Mouse (Mus musculus): ENCODE data around the gene F8a.
A peak's percentile ranks its signal among the peaks of the same experiment; 100 is the strongest.
"Not testable (repeated sequence)": the region's sequence is repeated elsewhere in the genome, so short reads cannot be mapped to it uniquely, and the experiment has no call there.

Gene F8a

DNA sequence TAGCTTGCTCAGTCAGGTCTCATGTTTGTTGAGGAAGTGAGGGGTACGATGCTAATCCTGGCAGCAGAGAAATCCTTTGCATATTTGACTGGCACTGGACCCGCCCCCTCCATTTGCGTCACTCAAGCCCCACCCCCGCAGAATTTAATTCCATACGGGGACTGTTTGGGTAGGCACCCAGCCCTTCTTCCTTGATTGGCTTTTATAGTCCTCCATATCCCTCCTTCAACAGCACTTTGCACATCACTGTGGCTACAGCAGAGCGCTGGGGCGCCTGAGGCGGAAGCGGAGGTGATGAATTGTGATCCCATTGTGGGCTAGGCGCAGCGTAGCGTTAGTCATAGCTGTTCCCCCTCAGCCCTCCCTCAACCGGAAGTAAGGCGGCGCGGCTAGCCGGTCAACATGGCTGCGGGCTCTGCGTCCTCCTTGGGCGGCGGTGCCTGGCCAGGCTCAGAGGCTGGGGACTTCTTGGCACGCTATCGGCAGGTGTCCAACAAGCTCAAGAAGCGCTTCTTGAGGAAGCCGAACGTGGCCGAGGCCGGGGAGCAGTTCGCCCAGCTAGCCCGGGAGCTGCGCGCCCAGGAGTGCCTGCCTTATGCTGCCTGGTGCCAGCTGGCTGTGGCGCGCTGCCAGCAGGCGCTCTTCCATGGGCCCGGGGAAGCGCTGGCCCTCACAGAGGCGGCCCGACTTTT is at the start of gene F8a:
F8a (plus strand) TSS at position 378 of the 692 bp plus-strand sequence.
- DNase-seq (ENCODE audit: low spot score in 2 of 2): peak; percentile 48 to 54

GRCm38 (mm10) chrX:73191934-73192333 is 36.2 kb upstream of the F8a start, which contains the start of gene Xlr3b:
Gene Xlr3b (plus strand): TSS chrX:73192207.
- not testable (repeated sequence) for DNase-seq (ENCODE audit: low spot score in 2 of 2)

- DNase-seq (ENCODE audit: low spot score in 2 of 2): not testable (repeated sequence)
Measured at GRCm38 (mm10) chrX:73213819-73214564, 14.1 kb upstream of the F8a start, which contains the start of gene Xlr4b. Gene Xlr4b (plus strand): TSS chrX:73214333.

- no peak for DNase-seq (ENCODE audit: low spot score in 2 of 2)
Measured at GRCm38 (mm10) chrX:73225365-73225764, 2.7 kb upstream of the F8a start.

- peak; percentile 16 to 25 for DNase-seq (ENCODE audit: low spot score in 2 of 2)
Measured at GRCm38 (mm10) chrX:73228606-73229214, 619 bp downstream of the F8a start.

DNA sequence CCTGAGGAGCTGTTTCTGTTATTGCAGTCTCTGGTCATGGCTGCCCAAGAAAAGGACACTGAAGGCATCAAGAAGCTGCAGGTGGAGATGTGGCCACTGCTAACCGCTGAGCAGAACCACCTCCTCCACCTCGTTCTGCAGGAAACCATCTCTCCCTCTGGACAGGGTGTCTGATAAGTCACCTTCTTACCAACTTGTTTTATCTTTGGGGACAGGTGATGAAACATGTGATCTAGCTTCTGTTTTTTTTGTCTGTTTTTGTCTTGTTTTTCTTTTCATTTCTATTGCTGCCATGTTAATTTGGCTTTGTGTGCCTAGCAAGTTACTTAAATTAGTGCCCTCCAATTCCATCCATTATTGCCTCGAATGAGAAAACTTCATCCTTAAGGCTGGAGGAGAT is 1.2 kb downstream of the F8a start:
- DNase-seq (ENCODE audit: low spot score in 2 of 2): no peak

DNA sequence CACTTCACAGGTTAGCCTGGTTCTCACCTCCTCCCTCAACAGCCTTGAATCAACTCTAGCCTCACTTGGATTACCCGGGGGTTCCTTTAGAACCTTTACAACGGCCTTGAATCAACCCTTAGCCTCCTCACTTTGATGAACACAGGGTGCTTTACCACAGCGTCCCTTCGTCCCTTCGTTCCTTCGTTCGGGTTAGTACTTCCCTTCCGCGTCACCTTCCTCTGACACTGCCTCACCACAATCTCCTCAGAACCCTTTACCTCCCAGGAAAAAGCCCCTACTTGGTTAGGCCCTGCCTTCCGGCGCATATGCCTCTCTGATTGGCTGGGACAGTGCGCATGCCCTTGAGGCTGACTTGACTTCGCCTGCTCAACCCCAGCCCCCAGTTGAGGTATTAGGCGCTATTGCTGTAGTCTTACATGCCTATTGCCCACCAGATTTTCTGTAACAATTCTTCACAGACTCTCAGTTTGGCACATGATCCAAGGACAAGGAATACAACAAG is 14.8 kb downstream of the F8a start, which contains the start of gene Xlr4c:
Xlr4c (minus strand) TSS at position 310 of the 505 bp plus-strand sequence.
- not testable (repeated sequence) for DNase-seq (ENCODE audit: low spot score in 2 of 2)

DNA sequence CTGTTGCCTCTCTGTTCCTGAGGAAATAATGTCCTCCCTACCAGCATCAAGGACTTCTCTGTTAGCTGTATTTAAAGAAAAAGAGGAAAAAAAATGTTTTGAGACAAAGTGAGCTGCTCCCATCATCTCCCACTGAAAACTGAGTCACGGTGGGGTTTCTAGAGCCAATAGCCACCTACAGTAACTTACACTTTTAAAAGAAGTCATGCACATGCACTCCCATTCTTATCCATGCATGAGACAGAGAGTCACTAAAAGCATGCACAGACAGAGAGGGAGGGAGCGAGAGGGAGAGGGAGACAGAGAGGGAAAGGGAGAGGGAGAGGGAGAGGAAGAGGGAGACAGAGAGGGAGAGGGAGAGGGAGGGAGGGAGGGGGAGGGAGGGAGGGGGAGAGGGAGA is 34.3 kb downstream of the F8a start:
- DNase-seq (ENCODE audit: low spot score in 2 of 2): not testable (repeated sequence)

DNA sequence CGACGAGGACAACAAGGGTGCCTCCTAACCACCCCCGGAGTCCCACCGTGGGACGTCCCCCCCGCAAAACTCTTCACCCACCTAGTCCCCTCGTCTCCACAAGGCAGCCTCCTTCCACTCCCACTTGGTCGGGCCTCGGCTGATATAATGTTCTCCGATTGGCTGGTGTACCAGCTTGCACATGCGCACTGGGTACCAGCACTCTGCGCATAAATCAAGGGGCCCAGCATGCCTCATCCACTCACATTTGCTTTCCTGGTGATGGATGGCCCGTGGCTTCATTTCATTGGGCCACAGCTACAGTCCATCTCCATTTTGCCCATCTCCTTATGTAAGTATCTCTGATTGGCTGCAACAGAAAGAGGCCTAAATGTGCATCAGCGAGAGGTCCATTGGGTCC is 37.2 kb downstream of the F8a start, which contains the start of gene Xlr3c:
Xlr3c (minus strand) TSS at position 121 of the 400 bp plus-strand sequence.
- not testable (repeated sequence) for DNase-seq (ENCODE audit: low spot score in 2 of 2)

Data from frontal cortex, postnatal 25 days (tissue).